Mouse (Mus musculus) kidney, embryonic 15.5 days (tissue): ENCODE measurements around the gene Os9. TPM values are rescaled to one million over a fixed set of nuclear protein-coding genes. Genes with fewer than 3 reads are reported as not detected.
"Not testable (repeated sequence)": the region's sequence is repeated elsewhere in the genome, so short reads cannot be mapped to it uniquely, and the experiment has no call there.

ENCODE experiments used
- ATAC-seq: fragments of 200-750 bp; cut with Nextera tagmentation; replicated peaks from 2 replicates; pipeline ENCODE4 v1.8.0; 2017; ENCODE audit warnings: moderate TSS enrichment; ENCODE audit not compliant: low FRiP score
- H3K27ac ChIP-seq: fragments of 300-500 bp; sonication (generic); 2 replicates; pipeline ENCODE4 v1.5.1; 2015; ENCODE audit warnings: mild to moderate bottlenecking, inconsistent platforms
- H3K27me3 ChIP-seq: fragments of 300-500 bp; sonication (generic); 2 replicates; pipeline ENCODE4 v1.6.1; 2015; ENCODE audit warnings: inconsistent platforms
- H3K36me3 ChIP-seq: fragments of 300-500 bp; sonication (generic); 2 replicates; pipeline ENCODE4 v1.6.1; 2015; ENCODE audit warnings: inconsistent platforms
- H3K4me1 ChIP-seq: fragments of 300-500 bp; sonication (generic); 2 replicates; pipeline ENCODE4 v1.6.1; 2015; ENCODE audit warnings: inconsistent platforms
- H3K4me2 ChIP-seq: fragments of 300-500 bp; sonication (generic); 2 replicates; pipeline ENCODE4 v1.6.1; 2015; ENCODE audit warnings: moderate library complexity, mild to moderate bottlenecking, inconsistent platforms
- H3K4me3 ChIP-seq: fragments of 300-500 bp; sonication (generic); replicated peaks from 2 replicates; pipeline ENCODE4 v1.5.1; 2015; ENCODE audit warnings: mild to moderate bottlenecking, inconsistent platforms
- H3K9ac ChIP-seq: fragments of 300-500 bp; sonication (generic); 2 replicates; pipeline ENCODE4 v1.6.1; 2015; ENCODE audit warnings: mild to moderate bottlenecking, inconsistent platforms
- H3K9me3 ChIP-seq: fragments of 300-500 bp; sonication (generic); replicated peaks from 2 replicates; pipeline ENCODE4 v1.6.1; 2016; ENCODE audit warnings: inconsistent platforms
- WGBS: fragments of 180-500 bp; shearing (Covaris S2); methylation state at CpG from one replicate; pipeline ENCODE4 v1.1.7; 2015; ENCODE audit warnings: mixed read lengths; 5-methylcytosine and 5-hydroxymethylcytosine counted together
- polyA plus RNA-seq: library from polyadenylated mRNA; unstranded; fragments of >200 nt; fragmentation: Nextera tagmentation; extraction: Ambion mirVana; gene quantifications from 2 replicates; pipeline ENCODE4 v1.2.1, GENCODE M21; 2015

Gene Os9
- polyA plus RNA-seq, 1 experiment from 2014 or later: 94.0 TPM

GRCm38 (mm10) chr10:127075651-127076050, 45.3 kb downstream of the Os9 start:
- Histone ChIP-seq H3K27ac (no peak overlapping the region), H3K4me3 (no peak overlapping the region), H3K9me3 (no peaks in the 10 kb centered on the region), H3K4me1 (peaks cover 36% of the 10 kb centered on the region), H3K4me2 (no peak overlapping the region), H3K9ac (no peak overlapping the region), H3K36me3 (no peaks in the 10 kb centered on the region), H3K27me3 (peaks cover 58% of the 10 kb centered on the region)
- WGBS: 64% methylated on average over 8 of the region's 8 CpGs
- ATAC-seq: no peak

GRCm38 (mm10) chr10:127075080-127075479, 45.9 kb downstream of the Os9 start, which contains the start of gene Agap2:
TSS of gene Agap2 (plus strand) at chr10:127075284.
- H3K27ac ChIP-seq: no peak within 1 kb of the TSS
- WGBS: 63% methylated on average over 9 of the region's 9 CpGs
- ATAC-seq: no peak
- H3K4me1 ChIP-seq: peaks cover 30% of the 10 kb centered on the region
- H3K9ac ChIP-seq: no peak within 1 kb of the TSS
- H3K4me3 ChIP-seq: no peak within 1 kb of the TSS
- no peaks in the 10 kb centered on the region for H3K36me3 ChIP-seq
- H3K4me2 ChIP-seq: no peak within 1 kb of the TSS
- peaks cover 52% of the 10 kb centered on the region for H3K27me3 ChIP-seq
- no peaks in the 10 kb centered on the region for H3K9me3 ChIP-seq

- Histone ChIP-seq H3K9me3 (no peaks in the 10 kb centered on the region), H3K4me3 (no peak overlapping the region), H3K4me1 (peaks cover 26% of the 10 kb centered on the region), H3K4me2 (no peak overlapping the region), H3K27me3 (peaks cover 41% of the 10 kb centered on the region), H3K36me3 (no peaks in the 10 kb centered on the region; the same call in 1 of the 2 replicates), H3K27ac (no peak overlapping the region), H3K9ac (no peak overlapping the region)
- 84% methylated on average over 1 of the region's 1 CpGs for WGBS
- ATAC-seq: no peak
Observed at GRCm38 (mm10) chr10:127073981-127074380, 47.0 kb downstream of the Os9 start.

DNA sequence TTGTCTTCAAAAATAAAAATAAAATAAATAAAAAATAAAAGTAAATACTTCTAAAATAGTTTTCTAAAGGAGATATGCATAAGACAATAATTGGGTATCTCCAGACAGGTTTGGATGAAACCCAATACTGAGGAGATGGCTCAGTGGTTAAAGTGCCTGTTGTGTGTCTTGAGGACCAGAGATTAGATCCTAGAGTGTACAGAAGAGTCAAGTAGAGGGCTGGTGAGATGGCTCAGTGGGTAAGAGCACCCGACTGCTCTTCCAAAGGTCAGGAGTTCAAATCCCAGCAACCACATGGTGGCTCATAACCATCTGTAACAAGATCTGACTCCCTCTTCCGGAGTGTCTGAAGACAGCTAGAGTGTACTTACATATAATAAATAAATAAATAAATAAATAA, 48.0 kb downstream of the Os9 start:
- not testable (repeated sequence) for H3K4me3 ChIP-seq, H3K9me3 ChIP-seq, H3K27ac ChIP-seq, H3K4me2 ChIP-seq, H3K9ac ChIP-seq, ATAC-seq, H3K36me3 ChIP-seq
- WGBS: 66% methylated on average over 2 of the region's 2 CpGs
- Histone ChIP-seq H3K27me3 (peaks cover 31% of the 10 kb centered on the region), H3K4me1 (peaks cover 26% of the 10 kb centered on the region)

DNA sequence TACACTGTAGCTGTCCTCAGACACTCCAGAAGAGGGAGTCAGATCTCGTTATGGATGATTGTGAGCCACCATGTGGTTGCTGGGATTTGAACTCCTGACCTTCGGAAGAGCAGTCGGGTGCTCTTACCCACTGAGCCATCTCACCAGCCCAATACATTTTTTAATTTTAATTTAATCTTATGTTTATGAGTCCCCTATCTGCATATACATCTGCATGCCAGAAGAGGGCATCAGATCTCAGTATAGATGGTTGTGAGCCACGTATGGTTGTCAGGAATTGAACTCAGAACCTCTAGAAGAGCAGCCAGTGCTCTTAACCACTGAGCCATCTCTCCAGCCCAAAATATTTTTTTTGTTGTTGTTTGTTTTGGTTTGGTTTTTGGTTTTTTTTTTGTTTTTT, 48.7 kb downstream of the Os9 start:
- H3K4me1 ChIP-seq: peaks cover 25% of the 10 kb centered on the region
- peaks cover 24% of the 10 kb centered on the region for H3K27me3 ChIP-seq
- H3K4me2 ChIP-seq, ATAC-seq, H3K9ac ChIP-seq, H3K27ac ChIP-seq, H3K9me3 ChIP-seq, H3K4me3 ChIP-seq: not testable (repeated sequence)
- peaks cover 16% of the 10 kb centered on the region for H3K36me3 ChIP-seq
- WGBS: 85% methylated on average over 4 of the region's 4 CpGs

GRCm38 (mm10) chr10:127071203-127071602, 49.7 kb downstream of the Os9 start:
- H3K4me2 ChIP-seq: peak overlapping the region; percentile 89
- peaks cover 27% of the 10 kb centered on the region for H3K36me3 ChIP-seq
- 76% methylated on average over 9 of the region's 9 CpGs for WGBS
- no peak overlapping the region for H3K27ac ChIP-seq
- ATAC-seq: no peak
- H3K4me3 ChIP-seq: peak overlapping the region; percentile 58
- H3K9me3 ChIP-seq: no peaks in the 10 kb centered on the region
- peaks cover 25% of the 10 kb centered on the region for H3K4me1 ChIP-seq
- peaks cover 13% of the 10 kb centered on the region for H3K27me3 ChIP-seq
- peak overlapping the region; percentile 66; the same call in 1 of the 2 replicates for H3K9ac ChIP-seq

DNA sequence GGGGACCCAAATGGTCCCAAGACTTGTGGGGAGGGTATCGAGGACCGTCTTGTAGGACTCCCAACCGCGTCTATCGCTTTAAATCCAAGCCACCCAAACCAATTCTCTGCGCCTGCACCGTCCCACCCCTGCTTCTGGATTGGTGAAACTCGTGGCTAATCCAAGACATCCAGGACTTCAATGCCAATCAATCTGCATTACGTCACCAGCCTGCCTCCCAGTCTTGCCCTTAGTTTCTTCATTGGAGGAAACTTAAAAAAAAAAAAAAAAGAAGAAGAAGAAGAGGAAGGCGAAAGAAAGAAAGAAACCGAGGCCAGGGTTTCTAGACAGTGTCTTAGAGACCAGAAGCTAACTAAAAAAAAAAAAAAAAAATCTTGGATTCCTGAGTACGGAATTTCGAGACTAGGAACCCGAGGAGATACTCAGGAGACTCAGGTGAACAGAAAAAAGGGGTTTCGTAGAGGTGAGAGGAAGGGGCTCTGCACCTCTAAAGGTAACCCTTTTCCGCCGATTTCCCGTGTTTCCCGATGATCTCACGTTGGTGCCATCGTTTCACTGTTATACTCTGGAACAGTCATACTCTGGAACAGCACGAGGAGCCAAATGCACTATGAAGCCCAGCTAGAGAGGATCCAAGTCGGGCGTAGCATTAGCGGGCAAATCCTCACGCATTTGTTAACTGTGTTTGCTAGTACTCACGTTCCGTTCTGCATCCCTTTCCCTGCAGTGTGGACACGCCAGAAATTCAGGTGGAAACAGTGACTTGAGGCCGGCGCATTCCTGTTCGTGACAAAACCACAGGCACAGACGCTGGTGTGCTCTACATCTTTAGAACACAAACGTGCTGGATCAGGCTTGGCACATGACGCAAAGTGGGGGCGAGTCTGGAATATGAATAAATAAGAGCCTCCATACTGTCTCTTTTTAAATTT, 50.5 kb downstream of the Os9 start, which contains the start of gene Tspan31:
Gene Tspan31 (minus strand): TSS at position 75 of the 932 bp plus-strand sequence.
- H3K36me3 ChIP-seq: peaks cover 34% of the 10 kb centered on the region
- no peaks in the 10 kb centered on the region for H3K9me3 ChIP-seq
- H3K27ac ChIP-seq: peak within 1 kb of the TSS; percentile 92
- H3K9ac ChIP-seq: peak within 1 kb of the TSS; percentile 66
- peak; percentile 91 for ATAC-seq
- peaks cover 30% of the 10 kb centered on the region for H3K4me1 ChIP-seq
- H3K4me2 ChIP-seq: peak within 1 kb of the TSS; percentile 89
- H3K27me3 ChIP-seq: peaks cover 6% of the 10 kb centered on the region; the same call in 1 of the 2 replicates
- H3K4me3 ChIP-seq: peak within 1 kb of the TSS; percentile 58
- 1% methylated on average over 36 of the region's 36 CpGs for WGBS

GRCm38 (mm10) chr10:127069281-127070189, 51.4 kb downstream of the Os9 start:
- Histone ChIP-seq H3K4me3 (peak overlapping the region; percentile 58), H3K4me2 (peak overlapping the region; percentile 89), H3K4me1 (peaks cover 39% of the 10 kb centered on the region), H3K9ac (peak overlapping the region; percentile 63), H3K36me3 (peaks cover 44% of the 10 kb centered on the region), H3K27me3 (no peaks in the 10 kb centered on the region; the same call in 1 of the 2 replicates), H3K27ac (peak overlapping the region; percentile 92), H3K9me3 (no peaks in the 10 kb centered on the region)
- peak; percentile 59 for ATAC-seq
- 5% methylated on average over 30 of the region's 30 CpGs for WGBS

- WGBS: 73% methylated on average over 9 of the region's 9 CpGs
- ATAC-seq: no peak
- Histone ChIP-seq H3K4me1 (peaks cover 41% of the 10 kb centered on the region), H3K4me3 (peak overlapping the region; percentile 58), H3K27me3 (no peaks in the 10 kb centered on the region), H3K27ac (peak overlapping the region; percentile 92), H3K9me3 (no peaks in the 10 kb centered on the region), H3K4me2 (peak overlapping the region; percentile 89), H3K9ac (peak overlapping the region; percentile 63; the same call in 1 of the 2 replicates), H3K36me3 (peaks cover 44% of the 10 kb centered on the region)
Observed at GRCm38 (mm10) chr10:127068360-127069038, 52.4 kb downstream of the Os9 start.

- H3K4me2 ChIP-seq: no peak overlapping the region
- H3K4me3 ChIP-seq: no peak overlapping the region
- peaks cover 5% of the 10 kb centered on the region for H3K27me3 ChIP-seq
- H3K27ac ChIP-seq: no peak overlapping the region
- H3K36me3 ChIP-seq: peaks cover 44% of the 10 kb centered on the region
- no peak for ATAC-seq
- H3K9me3 ChIP-seq: no peaks in the 10 kb centered on the region
- H3K4me1 ChIP-seq: peaks cover 47% of the 10 kb centered on the region
- no peak overlapping the region for H3K9ac ChIP-seq
- WGBS: 89% methylated on average over 14 of the region's 14 CpGs
Observed at GRCm38 (mm10) chr10:127066519-127067018, 54.4 kb downstream of the Os9 start.

DNA sequence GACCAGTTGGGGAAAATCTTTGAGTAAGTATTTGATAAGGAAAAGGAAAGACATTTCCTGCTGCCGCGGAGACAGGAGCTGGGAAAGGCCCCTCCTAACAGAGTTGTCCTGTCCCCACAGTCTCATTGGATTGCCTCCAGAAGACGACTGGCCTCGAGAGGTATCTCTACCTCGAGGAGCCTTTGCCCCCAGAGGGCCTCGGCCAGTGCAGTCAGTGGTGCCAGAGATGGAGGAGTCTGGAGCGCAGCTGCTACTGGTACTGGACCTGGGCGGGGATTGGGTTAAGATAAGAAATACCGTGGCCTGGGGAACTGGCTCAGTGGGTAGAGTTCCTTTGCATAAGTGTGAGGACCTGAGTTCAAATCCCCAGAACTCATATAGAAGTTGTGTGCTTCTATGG, 55.0 kb downstream of the Os9 start:
- peaks cover 44% of the 10 kb centered on the region for H3K36me3 ChIP-seq
- no peaks in the 10 kb centered on the region for H3K9me3 ChIP-seq
- H3K27ac ChIP-seq: no peak overlapping the region
- H3K4me1 ChIP-seq: peaks cover 46% of the 10 kb centered on the region
- no peak overlapping the region for H3K4me3 ChIP-seq
- ATAC-seq: no peak
- H3K9ac ChIP-seq: no peak overlapping the region
- H3K4me2 ChIP-seq: no peak overlapping the region
- 82% methylated on average over 9 of the region's 9 CpGs for WGBS
- peaks cover 11% of the 10 kb centered on the region for H3K27me3 ChIP-seq
